Mouse (Mus musculus): ENCODE data around the gene Ermp1. TPM values are rescaled to one million over a fixed set of nuclear protein-coding genes. Genes with fewer than 3 reads are reported as not detected.
A peak's percentile ranks its signal among the peaks of the same experiment; 100 is the strongest.

Ermp1 gene
- polyA plus RNA-seq, 1 experiment from 2014 or later, result 5.3 TPM

DNA sequence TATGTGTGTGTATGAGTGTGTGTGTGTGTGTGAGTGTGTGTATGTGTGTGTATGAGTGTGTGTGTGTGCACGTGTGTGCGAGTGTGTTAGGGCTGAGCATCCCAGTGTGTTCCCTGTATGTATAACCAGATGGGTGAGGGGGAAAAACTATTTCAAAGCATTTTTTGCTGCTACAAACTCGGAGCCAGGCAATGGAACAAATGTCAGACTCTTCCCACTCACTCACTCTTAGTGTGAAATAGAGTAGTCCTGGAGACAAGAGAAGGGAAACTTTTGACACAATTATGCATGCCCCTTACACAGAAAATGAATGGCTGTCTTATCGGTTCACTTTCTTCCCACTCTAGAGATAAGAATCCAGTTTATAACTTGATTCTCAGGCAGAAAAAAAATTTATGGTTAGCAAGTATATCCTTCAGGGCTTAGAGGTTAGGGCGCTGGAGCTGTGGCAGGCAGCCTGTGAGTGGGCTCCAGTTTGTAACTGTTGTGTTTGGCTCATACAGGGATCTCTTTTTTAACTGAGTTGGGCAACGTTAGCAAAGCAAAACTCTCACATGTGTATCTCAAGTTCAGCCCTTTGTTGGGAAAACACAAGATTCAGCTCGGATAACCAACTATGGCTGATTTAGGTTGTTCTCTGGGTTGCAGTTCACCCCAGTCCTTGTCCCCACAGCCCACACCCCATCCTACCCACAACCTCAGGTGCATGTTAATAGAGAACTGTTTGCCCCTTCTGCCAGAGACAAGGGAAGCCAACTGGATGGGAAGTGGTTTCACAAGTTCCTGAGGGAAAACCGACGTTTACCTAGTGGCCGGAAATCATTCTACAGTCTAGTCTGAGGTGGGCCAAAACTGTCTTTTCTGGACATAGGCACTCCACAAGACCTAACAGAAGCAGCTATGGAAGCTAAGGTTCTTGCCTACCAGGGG, 12.9 kb upstream of the Ermp1 start:
- Histone ChIP-seq H3K4me2 (no peak overlapping the region), H3K27me3 (replicated peaks) (peaks cover 57% of the 10 kb centered on the region), H3K4me3 (no peak overlapping the region), H3K9me3 (no peaks in the 10 kb centered on the region), H3K4me1 (peaks cover 5% of the 10 kb centered on the region; the same call in 1 of the 2 replicates), H3K27ac (replicated peaks) (no peak overlapping the region), H3K36me3 (no peaks in the 10 kb centered on the region), H3K9ac (no peak overlapping the region)
- ATAC-seq (ENCODE audit: extremely low read depth, insufficient number of reproducible peaks, low FRiP score, low TSS enrichment), result no peak
- WGBS, result 75% methylated on average over 10 of the region's 10 CpGs

DNA sequence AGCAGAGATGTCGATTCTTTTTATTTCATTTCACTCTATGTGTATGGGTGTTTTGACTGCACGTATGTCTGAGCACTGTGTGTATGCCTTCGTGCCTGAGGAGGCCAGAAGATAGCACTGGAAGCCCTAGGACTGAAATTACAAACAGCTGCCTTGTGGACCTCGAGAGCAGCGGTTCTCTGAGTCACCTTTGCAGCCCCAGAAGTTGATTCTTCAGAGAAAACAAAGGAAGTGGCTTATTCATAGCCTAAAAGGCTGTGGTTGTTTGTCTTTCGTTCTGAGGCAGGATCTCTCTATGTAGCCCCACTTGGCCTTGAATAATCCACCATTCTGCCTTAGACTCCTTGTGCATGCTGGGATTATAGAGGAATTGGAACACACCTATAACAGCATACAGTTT, 11.5 kb upstream of the Ermp1 start:
- Histone ChIP-seq H3K9me3 (no peaks in the 10 kb centered on the region), H3K36me3 (no peaks in the 10 kb centered on the region), H3K9ac (no peak overlapping the region), H3K27ac (replicated peaks) (no peak overlapping the region), H3K4me3 (no peak overlapping the region), H3K4me1 (peaks cover 5% of the 10 kb centered on the region; the same call in 1 of the 2 replicates), H3K4me2 (no peak overlapping the region), H3K27me3 (replicated peaks) (peaks cover 58% of the 10 kb centered on the region)
- ATAC-seq (ENCODE audit: extremely low read depth, insufficient number of reproducible peaks, low FRiP score, low TSS enrichment), result no peak
- WGBS, result 74% methylated on average over 6 of the region's 6 CpGs

DNA sequence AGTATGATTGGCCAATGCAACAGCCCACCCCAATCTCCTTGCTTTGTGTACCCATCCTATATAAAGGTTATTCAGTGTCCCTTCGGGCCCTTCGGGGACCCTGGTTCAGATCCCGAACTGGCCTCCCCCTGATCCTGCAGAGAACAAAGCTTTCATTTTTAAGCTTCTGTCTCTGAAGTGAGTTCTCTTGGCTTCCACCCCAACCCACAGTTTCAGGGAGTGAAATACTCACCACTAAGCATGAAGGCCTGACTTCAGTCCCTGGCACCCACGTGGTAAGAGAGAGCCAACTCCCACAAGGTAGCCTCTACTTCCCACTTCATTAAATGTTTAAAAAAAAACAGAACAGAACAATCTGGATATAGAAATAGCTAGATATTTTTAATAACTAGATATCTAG, 10.6 kb upstream of the Ermp1 start:
- Histone ChIP-seq H3K4me3 (no peak overlapping the region), H3K27me3 (replicated peaks) (peaks cover 54% of the 10 kb centered on the region), H3K36me3 (no peaks in the 10 kb centered on the region), H3K4me2 (no peak overlapping the region), H3K27ac (replicated peaks) (no peak overlapping the region), H3K4me1 (peaks cover 5% of the 10 kb centered on the region; the same call in 1 of the 2 replicates), H3K9me3 (no peaks in the 10 kb centered on the region), H3K9ac (no peak overlapping the region)
- 77% methylated on average over 4 of the region's 4 CpGs for WGBS
- no peak for ATAC-seq (ENCODE audit: extremely low read depth, insufficient number of reproducible peaks, low FRiP score, low TSS enrichment)

DNA sequence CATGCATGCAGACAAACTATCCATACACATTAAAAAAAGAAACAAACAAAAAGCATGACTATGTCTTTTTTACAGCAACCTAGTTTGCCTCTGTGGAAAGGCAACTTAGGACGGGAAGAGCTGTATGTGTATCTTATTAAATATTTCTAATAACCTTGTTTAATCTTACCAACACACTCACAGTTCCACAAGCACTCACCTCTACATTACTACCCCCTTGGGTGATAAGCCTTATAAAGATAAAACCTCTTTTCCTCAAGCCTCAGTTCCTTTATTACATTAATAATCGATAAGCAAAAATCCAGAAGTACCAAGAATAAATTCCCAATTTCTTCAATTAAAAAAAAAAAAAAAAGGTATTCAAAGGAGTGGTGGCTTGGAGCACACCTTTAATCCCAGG, 9.3 kb upstream of the Ermp1 start:
- Histone ChIP-seq H3K9ac (no peak overlapping the region), H3K4me3 (no peak overlapping the region), H3K4me1 (peaks cover 5% of the 10 kb centered on the region; the same call in 1 of the 2 replicates), H3K4me2 (no peak overlapping the region), H3K36me3 (no peaks in the 10 kb centered on the region), H3K9me3 (no peaks in the 10 kb centered on the region), H3K27ac (replicated peaks) (no peak overlapping the region), H3K27me3 (replicated peaks) (peaks cover 56% of the 10 kb centered on the region)
- no peak for ATAC-seq (ENCODE audit: extremely low read depth, insufficient number of reproducible peaks, low FRiP score, low TSS enrichment)
- WGBS, result 88% methylated on average over 2 of the region's 2 CpGs

DNA sequence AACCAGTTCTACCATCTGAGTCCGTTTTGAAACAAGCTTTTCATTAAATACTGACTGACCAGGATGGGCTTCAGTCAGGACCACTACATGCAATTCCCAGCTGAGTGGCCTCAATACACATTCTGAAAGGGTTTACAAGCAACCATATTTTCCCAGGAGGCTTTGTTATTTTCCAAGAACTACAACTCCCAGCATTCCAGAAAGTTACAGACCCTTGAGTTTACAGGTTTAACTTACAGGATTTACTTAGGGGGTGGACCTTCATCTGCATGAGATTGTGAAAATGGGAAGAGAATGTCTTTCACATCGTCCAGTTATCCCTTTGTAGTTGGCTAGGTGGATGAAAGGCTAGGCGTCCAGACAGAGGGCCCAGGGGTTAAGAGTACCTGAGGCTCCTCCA, 8.8 kb upstream of the Ermp1 start:
- Histone ChIP-seq H3K9ac (no peak overlapping the region), H3K4me3 (no peak overlapping the region), H3K27ac (replicated peaks) (no peak overlapping the region), H3K9me3 (no peaks in the 10 kb centered on the region), H3K36me3 (no peaks in the 10 kb centered on the region), H3K4me2 (no peak overlapping the region), H3K27me3 (replicated peaks) (peaks cover 61% of the 10 kb centered on the region), H3K4me1 (peaks cover 2% of the 10 kb centered on the region; the same call in 1 of the 2 replicates)
- ATAC-seq (ENCODE audit: extremely low read depth, insufficient number of reproducible peaks, low FRiP score, low TSS enrichment), result no peak
- WGBS, result 57% methylated on average over 3 of the region's 3 CpGs

DNA sequence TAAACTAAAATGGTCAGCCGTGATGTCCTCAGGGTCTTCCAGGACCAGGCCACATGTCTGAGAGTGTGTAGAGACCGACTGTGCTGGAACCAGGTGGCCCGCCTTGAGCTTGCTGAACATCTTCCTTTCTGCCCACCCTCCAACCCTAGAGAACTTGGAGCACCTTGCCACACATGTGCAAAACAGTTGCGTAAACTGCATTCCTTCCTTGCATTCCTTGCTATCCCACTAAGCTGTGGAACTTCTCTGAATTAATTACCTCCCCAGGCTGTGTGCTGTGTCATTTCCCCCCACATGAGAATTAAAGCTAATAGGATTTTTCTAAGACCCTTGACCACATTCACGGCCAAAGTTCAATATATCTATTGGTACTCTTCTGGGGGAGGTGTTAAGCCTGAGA, 8.4 kb upstream of the Ermp1 start:
- ATAC-seq (ENCODE audit: extremely low read depth, insufficient number of reproducible peaks, low FRiP score, low TSS enrichment), result no peak
- Histone ChIP-seq H3K27me3 (replicated peaks) (peaks cover 64% of the 10 kb centered on the region), H3K4me1 (no peaks in the 10 kb centered on the region), H3K4me2 (no peak overlapping the region), H3K9ac (no peak overlapping the region), H3K9me3 (no peaks in the 10 kb centered on the region), H3K27ac (replicated peaks) (no peak overlapping the region), H3K36me3 (no peaks in the 10 kb centered on the region), H3K4me3 (no peak overlapping the region)
- 77% methylated on average over 5 of the region's 5 CpGs for WGBS

DNA sequence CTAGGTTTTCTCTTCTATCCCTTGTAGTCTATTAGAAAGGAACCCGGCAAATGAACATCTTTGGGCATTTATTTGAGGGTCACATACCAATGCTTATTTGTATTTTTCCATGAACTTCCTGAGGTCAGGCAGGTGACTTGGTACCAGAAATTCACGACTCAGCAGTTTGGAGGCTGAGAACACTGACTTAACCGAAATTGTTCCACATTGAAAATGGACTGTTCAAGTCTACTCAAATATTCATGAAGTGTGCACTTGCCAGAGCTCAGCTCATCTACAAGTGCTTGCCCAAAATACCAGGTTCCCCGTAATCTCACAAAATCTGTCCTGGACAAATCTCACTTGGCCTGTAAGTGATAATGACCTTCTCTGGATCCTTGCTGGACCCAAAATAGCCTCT, 7.8 kb upstream of the Ermp1 start:
- Histone ChIP-seq H3K4me3 (no peak overlapping the region), H3K27ac (replicated peaks) (no peak overlapping the region), H3K27me3 (replicated peaks) (peaks cover 64% of the 10 kb centered on the region), H3K36me3 (no peaks in the 10 kb centered on the region), H3K9ac (no peak overlapping the region), H3K4me1 (no peaks in the 10 kb centered on the region), H3K4me2 (no peak overlapping the region), H3K9me3 (no peaks in the 10 kb centered on the region)
- no peak for ATAC-seq (ENCODE audit: extremely low read depth, insufficient number of reproducible peaks, low FRiP score, low TSS enrichment)
- WGBS, result 75% methylated on average over 4 of the region's 4 CpGs

DNA sequence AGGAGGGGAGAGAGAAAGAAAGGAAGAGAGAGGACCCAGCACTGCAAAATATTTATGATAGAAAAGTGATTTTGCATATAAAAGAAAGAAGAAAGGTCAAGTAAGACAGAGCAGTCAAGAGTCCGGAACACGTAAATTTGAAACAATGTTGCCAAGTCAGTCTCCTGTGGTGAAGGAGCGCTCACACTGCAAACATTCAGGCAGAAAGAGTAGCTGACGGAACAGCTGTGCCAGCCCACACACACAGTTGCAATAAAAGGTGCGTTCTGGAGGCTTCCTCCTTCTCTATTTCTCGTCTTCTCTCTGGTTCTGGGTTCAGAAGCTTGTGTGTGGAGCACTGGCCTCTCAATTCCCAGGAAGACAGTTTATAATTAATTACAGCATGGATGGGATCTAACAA, 6.9 kb upstream of the Ermp1 start:
- WGBS, result 70% methylated on average over 6 of the region's 6 CpGs
- no peaks in the 10 kb centered on the region for H3K36me3 ChIP-seq
- no peak for ATAC-seq (ENCODE audit: extremely low read depth, insufficient number of reproducible peaks, low FRiP score, low TSS enrichment)

DNA sequence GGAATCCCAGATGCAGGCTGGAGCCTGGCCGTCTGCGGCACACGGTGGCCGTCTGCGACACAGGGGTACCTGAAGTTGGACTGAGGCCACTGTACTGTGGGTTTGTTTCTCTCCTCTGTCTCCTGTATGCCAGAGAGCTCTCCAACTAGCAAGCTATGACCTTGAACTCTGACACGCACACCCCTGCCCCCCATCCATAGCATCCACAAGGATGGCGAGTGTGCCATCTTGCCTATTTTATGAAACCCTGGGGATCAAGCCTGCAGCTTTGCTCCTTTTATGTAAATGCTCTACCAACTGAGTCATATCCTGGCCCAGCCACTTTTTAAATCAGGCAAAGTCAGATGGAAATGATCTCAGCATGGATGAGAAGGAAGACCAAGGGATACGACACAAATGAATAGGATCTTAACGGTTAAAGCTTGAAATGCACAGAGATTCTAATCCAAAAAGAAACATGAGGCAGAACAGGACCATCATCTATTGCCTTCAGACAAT, 5.6 kb upstream of the Ermp1 start:
- Histone ChIP-seq H3K27me3 (replicated peaks) (peaks cover 75% of the 10 kb centered on the region), H3K9me3 (no peaks in the 10 kb centered on the region), H3K27ac (replicated peaks) (no peak overlapping the region), H3K4me3 (no peak overlapping the region), H3K9ac (no peak overlapping the region), H3K36me3 (no peaks in the 10 kb centered on the region), H3K4me2 (no peak overlapping the region), H3K4me1 (no peaks in the 10 kb centered on the region)
- no peak for ATAC-seq (ENCODE audit: extremely low read depth, insufficient number of reproducible peaks, low FRiP score, low TSS enrichment)
- WGBS, result 88% methylated on average over 9 of the region's 9 CpGs

More for the DNA sequence above, 6.9 kb upstream of the Ermp1 start:
- no peak overlapping the region for H3K9ac ChIP-seq
- H3K27me3 ChIP-seq (replicated peaks), result peaks cover 72% of the 10 kb centered on the region
- H3K27ac ChIP-seq (replicated peaks), result no peak overlapping the region
- H3K4me1 ChIP-seq, result no peaks in the 10 kb centered on the region
- no peak overlapping the region for H3K4me2 ChIP-seq
- H3K9me3 ChIP-seq, result no peaks in the 10 kb centered on the region
- H3K4me3 ChIP-seq, result no peak overlapping the region

DNA sequence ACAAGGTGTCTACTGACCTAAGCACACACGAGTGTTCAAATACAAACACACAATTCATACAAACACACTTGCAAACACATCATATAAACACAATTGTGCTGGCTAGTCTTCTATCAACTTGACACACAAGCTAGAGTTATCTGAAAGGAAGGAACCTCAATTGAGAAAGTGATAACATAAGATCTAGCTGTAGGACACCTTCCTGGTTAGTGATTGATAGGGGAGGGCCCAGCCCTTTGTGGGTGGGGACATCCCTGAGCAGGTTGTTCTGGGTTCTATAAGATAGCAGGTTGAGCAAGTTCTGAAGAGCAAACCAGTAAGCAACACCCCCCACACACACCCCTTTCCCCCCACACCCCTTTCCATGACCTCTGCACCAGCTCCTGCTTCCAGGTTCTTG, 1.5 kb upstream of the Ermp1 start:
- WGBS, result 69% methylated on average over 1 of the region's 1 CpGs
- Histone ChIP-seq H3K9ac (no peak overlapping the region), H3K27me3 (replicated peaks) (peaks cover 61% of the 10 kb centered on the region), H3K27ac (replicated peaks) (no peak overlapping the region), H3K4me3 (no peak overlapping the region), H3K36me3 (peaks cover 6% of the 10 kb centered on the region), H3K9me3 (peaks cover 3% of the 10 kb centered on the region), H3K4me2 (no peak overlapping the region), H3K4me1 (no peaks in the 10 kb centered on the region)
- ATAC-seq (ENCODE audit: extremely low read depth, insufficient number of reproducible peaks, low FRiP score, low TSS enrichment), result no peak

DNA sequence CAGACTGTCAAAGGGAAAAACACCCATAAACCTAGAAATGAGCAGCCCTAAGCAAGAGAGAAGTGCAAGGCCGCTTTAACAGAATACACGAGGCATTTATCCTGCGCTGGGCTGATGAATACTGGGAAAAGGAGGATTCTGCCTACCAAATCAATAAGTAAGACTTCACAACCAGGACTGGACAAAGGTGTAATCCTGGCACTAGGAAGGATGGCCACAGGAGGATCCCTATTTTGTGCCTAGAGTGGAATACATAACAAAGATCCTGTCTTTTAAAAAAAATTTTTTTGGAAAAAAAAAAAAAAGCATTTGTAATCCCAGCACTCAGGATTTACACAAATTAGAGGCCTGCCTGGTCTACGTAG, 317 bp upstream of the Ermp1 start:
- H3K27me3 ChIP-seq (replicated peaks), result peaks cover 53% of the 10 kb centered on the region
- ATAC-seq (ENCODE audit: extremely low read depth, insufficient number of reproducible peaks, low FRiP score, low TSS enrichment), result no peak
- H3K9ac ChIP-seq, result no peak overlapping the region
- peaks cover 7% of the 10 kb centered on the region for H3K36me3 ChIP-seq
- H3K4me1 ChIP-seq, result no peaks in the 10 kb centered on the region
- H3K27ac ChIP-seq (replicated peaks), result no peak overlapping the region
- H3K4me3 ChIP-seq, result peak overlapping the region; percentile 82
- 28% methylated on average over 4 of the region's 4 CpGs for WGBS
- peaks cover 4% of the 10 kb centered on the region for H3K9me3 ChIP-seq
- peak overlapping the region; percentile 86 for H3K4me2 ChIP-seq

DNA sequence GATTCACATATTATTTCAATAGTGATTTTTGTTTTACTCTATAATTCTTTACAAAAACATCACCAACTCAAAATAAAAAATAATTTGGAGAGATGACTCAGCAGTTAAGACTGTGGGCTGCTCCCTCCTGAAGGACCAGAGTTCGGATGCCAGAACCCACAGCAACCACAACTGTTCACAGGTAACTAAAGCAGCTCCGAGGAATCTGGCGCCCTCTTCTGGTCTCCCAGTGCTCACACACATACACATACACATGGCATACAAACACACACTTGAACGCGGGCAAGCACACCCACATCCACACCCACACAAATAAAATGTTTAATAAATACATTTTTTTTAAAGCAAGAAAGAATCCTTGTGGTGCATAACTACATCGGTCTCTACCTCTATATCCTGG, 3.5 kb downstream of the Ermp1 start:
- Histone ChIP-seq H3K4me1 (peaks cover 10% of the 10 kb centered on the region; the same call in 1 of the 2 replicates), H3K4me3 (no peak overlapping the region), H3K9ac (no peak overlapping the region), H3K9me3 (peaks cover 4% of the 10 kb centered on the region), H3K27ac (replicated peaks) (no peak overlapping the region), H3K36me3 (peaks cover 7% of the 10 kb centered on the region), H3K27me3 (replicated peaks) (peaks cover 29% of the 10 kb centered on the region), H3K4me2 (no peak overlapping the region)
- no peak for ATAC-seq (ENCODE audit: extremely low read depth, insufficient number of reproducible peaks, low FRiP score, low TSS enrichment)
- WGBS, result 94% methylated on average over 6 of the region's 6 CpGs

Data from heart, embryonic 13.5 days (tissue).